In the genomic region with DNA sequence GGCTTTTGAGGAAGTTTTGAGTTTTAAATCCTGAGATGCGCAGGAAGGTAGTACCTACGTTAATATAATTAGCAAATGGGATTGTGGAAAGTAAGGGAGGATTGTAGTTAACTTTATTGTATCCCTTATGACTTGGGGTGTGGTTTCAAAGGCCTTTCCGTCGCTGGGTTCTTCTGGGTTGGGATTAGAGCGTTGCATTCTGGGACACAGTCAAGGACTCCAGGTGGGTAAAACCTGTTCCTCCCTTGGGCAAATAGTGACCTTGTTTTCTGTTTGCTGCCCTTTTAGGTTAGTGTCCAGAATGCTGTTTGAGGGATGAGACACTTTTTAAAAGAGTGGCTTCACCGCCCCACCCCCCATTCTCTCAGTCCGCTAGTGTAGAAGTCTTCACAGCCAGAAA, we compare ENCODE assay signal across 8 mouse cellular contexts. TPM values are rescaled to one million over a fixed set of nuclear protein-coding genes. Genes with fewer than 3 reads are reported as not detected.
DNase-seq lines count a peak whose midpoint lies in the region; ATAC-seq and TF ChIP-seq lines count a peak whose summit lies in the region.

No protein-coding gene starts in this region.

- H3K4me3 ChIP-seq in testis, adult 2 months (ENCODE audit: control insufficient read depth, low read depth, low read length) = peak overlapping the region; percentile 99
- H3K4me3 ChIP-seq in embryonic facial prominence, embryonic 13.5 days = peak overlapping the region; percentile 87
- H3K4me3 ChIP-seq in intestine, postnatal 0 days (ENCODE audit: low read depth, low read length) = peak overlapping the region; percentile 94

- H3K9ac ChIP-seq in embryonic facial prominence, embryonic 13.5 days = peak overlapping the region; percentile 90
- H3K9ac ChIP-seq in intestine, postnatal 0 days (ENCODE audit: low read depth, low read length) = peak overlapping the region; percentile 80

- ATAC-seq in embryonic facial prominence, embryonic 13.5 days (ENCODE audit: insufficient number of reproducible peaks, insufficient read depth, low FRiP score, low TSS enrichment, low read depth) = no peak
- peak; percentile 23; the same call in 1 of the 2 replicates for ATAC-seq in intestine, postnatal 0 days
- ATAC-seq in monocyte, adult 5-6 weeks (replicated peaks; ENCODE audit: insufficient number of reproducible peaks, low FRiP score, low TSS enrichment, poor library complexity, severe bottlenecking) = no peak

- intact Hi-C loops in gastrocnemius, postnatal 14 days (cut with DNase I; ENCODE audit: low total_unique reads) = no loop called here

- H3K27me3 ChIP-seq in testis, adult 2 months (ENCODE audit: control insufficient read depth, insufficient read depth, low read length) = no peaks in the 10 kb centered on the region
- H3K27me3 ChIP-seq in embryonic facial prominence, embryonic 13.5 days = no peaks in the 10 kb centered on the region
- no peaks in the 10 kb centered on the region for H3K27me3 ChIP-seq in intestine, postnatal 0 days (replicated peaks; ENCODE audit: control insufficient read depth, insufficient read depth, low read length)

- H3K27ac ChIP-seq in testis, adult 2 months (ENCODE audit: control insufficient read depth, insufficient read depth, low read depth, low read length) = peak overlapping the region; percentile 99
- peak overlapping the region; percentile 80; the same call in 1 of the 2 replicates for H3K27ac ChIP-seq in embryonic facial prominence, embryonic 13.5 days
- peak overlapping the region; percentile 94 for H3K27ac ChIP-seq in intestine, postnatal 0 days (ENCODE audit: low read depth, low read length)

- DNase-seq in testis, postnatal 14 days (ENCODE audit: low spot score) = no peak
- DNase-seq in mesoderm, embryonic 11.5 days (ENCODE audit: low read depth, low spot score) = peak; percentile 34
- DNase-seq in gastrocnemius, postnatal 14 days = no peak
- DNase-seq in B cell, adult 2 months = no peak

- H3K9me3 ChIP-seq in embryonic facial prominence, embryonic 13.5 days = no peaks in the 10 kb centered on the region
- no peaks in the 10 kb centered on the region for H3K9me3 ChIP-seq in intestine, postnatal 0 days (ENCODE audit: control insufficient read depth)

- peak overlapping the region; percentile 69 for H3K4me2 ChIP-seq in embryonic facial prominence, embryonic 13.5 days
- peak overlapping the region; percentile 76 for H3K4me2 ChIP-seq in intestine, postnatal 0 days (replicated peaks; ENCODE audit: low read depth)

- TF ChIP-seq CTCF in testis, adult 2 months (IDR thresholded peaks at IDR 0.05; ENCODE audit: control insufficient read depth, insufficient read depth, insufficient replicate concordance, low read depth, low read length) = no peak
- no peak for TF ChIP-seq CTCF in intestine, postnatal 0 days (IDR thresholded peaks at IDR 0.05; ENCODE audit: low read depth)

- peaks cover 4% of the 10 kb centered on the region; the same call in 1 of the 2 replicates for H3K4me1 ChIP-seq in testis, adult 2 months (ENCODE audit: control insufficient read depth, insufficient read depth, low read length)
- peaks cover 24% of the 10 kb centered on the region for H3K4me1 ChIP-seq in embryonic facial prominence, embryonic 13.5 days
- no peaks in the 10 kb centered on the region for H3K4me1 ChIP-seq in intestine, postnatal 0 days (replicated peaks; ENCODE audit: control insufficient read depth, insufficient read depth, low read length)

- 0% methylated on average over 7 of the region's 7 CpGs for WGBS in embryonic facial prominence, embryonic 13.5 days
- under 1% methylated on average over 7 of the region's 7 CpGs for WGBS in intestine, postnatal 0 days

- TF ChIP-seq POLR2A in testis, adult 2 months (IDR thresholded peaks at IDR 0.05; ENCODE audit: control insufficient read depth, low read depth, low read length) = no peak

- H3K36me3 ChIP-seq in testis, adult 2 months (ENCODE audit: control insufficient read depth, insufficient read depth, low read length) = peaks cover 2% of the 10 kb centered on the region
- H3K36me3 ChIP-seq in embryonic facial prominence, embryonic 13.5 days = no peaks in the 10 kb centered on the region
- H3K36me3 ChIP-seq in intestine, postnatal 0 days (ENCODE audit: control insufficient read depth, insufficient read depth) = no peaks in the 10 kb centered on the region; the same call in 1 of the 2 replicates

RNA-seq across cellular contexts. Expression of gene Cks2, which starts 0.8 kb away (rescaled TPM):
- 94.0 and 101 TPM in 2 replicates for polyA plus RNA-seq in testis, adult 2 months (2012; rRNA removed)
- 328 and 339 TPM in 2 replicates for polyA plus RNA-seq in embryonic facial prominence, embryonic 13.5 days (2015; fragmentation: Nextera tagmentation; extraction: Ambion mirVana)
- polyA plus RNA-seq in intestine, postnatal 0 days (2015; fragmentation: Nextera tagmentation; extraction: Ambion mirVana) = 109 and 119 TPM in 2 replicates
- total RNA-seq in monocyte, adult 5-6 weeks (2017) = 55.0 to 244 TPM (median 181 TPM) in 3 replicates
- 1 to 10 TPM; 6.8 to 7.1 TPM for total RNA-seq in gastrocnemius, postnatal 14 days (2021)

RNA-seq across cellular contexts. Expression of gene Secisbp2, which starts 5.6 kb away (rescaled TPM):
- polyA plus RNA-seq in testis, adult 2 months (2012; rRNA removed) = 19.7 and 19.9 TPM in 2 replicates
- 36.1 and 38.3 TPM in 2 replicates for polyA plus RNA-seq in embryonic facial prominence, embryonic 13.5 days (2015; fragmentation: Nextera tagmentation; extraction: Ambion mirVana)
- polyA plus RNA-seq in intestine, postnatal 0 days (2015; fragmentation: Nextera tagmentation; extraction: Ambion mirVana) = 20.2 and 26.1 TPM in 2 replicates
- total RNA-seq in monocyte, adult 5-6 weeks (2017) = 44.5 to 74.8 TPM (median 45.5 TPM) in 3 replicates
- total RNA-seq in gastrocnemius, postnatal 14 days (2021) = 1 to 10 TPM; 8.6 to 9.5 TPM
